Mouse (Mus musculus) heart, postnatal 10 days (tissue): ENCODE measurements around the gene Angptl7. TPM values are rescaled to one million over a fixed set of nuclear protein-coding genes. Genes with fewer than 3 reads are reported as not detected.

Source experiments
- DNase-seq, 2 experiments: peaks; one replicate each; pipeline ENCODE4 v3.0.0; 2021
- intact Hi-C: fragments of 180-260 bp; cut with DNase I; formaldehyde crosslinking; loops from one replicate; pipeline ENCODE4 v1.15.1; 2025
- total RNA-seq, 2 experiments: library from RNA; stranded (reverse); gene quantifications; 2 replicates each; pipeline ENCODE4 v1.2.3; 2021

Gene Angptl7
- total RNA-seq, 2 experiments from 2014 or later, result 3.3 to 4.8 TPM

GRCm38 (mm10) chr4:148460656-148461284 lies 39.5 kb downstream of the Angptl7 start:
- intact Hi-C loops, result no loop called here
- DNase-seq, result no peak

GRCm38 (mm10) chr4:148455477-148456025 lies 44.7 kb downstream of the Angptl7 start:
- intact Hi-C loops, result no loop called here
- no peak for DNase-seq

- intact Hi-C loops, result no loop called here
- no peak for DNase-seq
These were observed 46.6 kb downstream of the Angptl7 start for GRCm38 (mm10) chr4:148453707-148454106.

- DNase-seq, result no peak
- intact Hi-C loops, result no loop called here
These were observed 51.4 kb downstream of the Angptl7 start for GRCm38 (mm10) chr4:148448853-148449245.

GRCm38 (mm10) chr4:148448179-148448852 lies 51.9 kb downstream of the Angptl7 start, which contains the start of gene Mtor:
Gene Mtor (plus strand): TSS chr4:148448611.
- intact Hi-C loops, result no loop called here
- peak; percentile 97 to 98 for DNase-seq

Other genes starting within 250 kb of the Angptl7 start
- gene Disp3, start 212.5 kb downstream of the Angptl7 start, total RNA-seq, result under 1 TPM in 1 of 2 experiments, not detected in 1; 0.14 TPM
- gene Ubiad1, start 55.7 kb downstream of the Angptl7 start, total RNA-seq, result 10 to 100 TPM; 22.7 TPM
- gene Mtor, start 51.8 kb downstream of the Angptl7 start, total RNA-seq, result 10 to 100 TPM; 57.5 to 59.4 TPM
- gene Exosc10, start 58.0 kb upstream of the Angptl7 start, total RNA-seq, result 10 to 100 TPM; 55.4 to 56.0 TPM
- 10 to 100 TPM; 25.4 to 26.8 TPM for gene Srm, start 91.0 kb upstream of the Angptl7 start, total RNA-seq
- gene Masp2, start 102.1 kb upstream of the Angptl7 start, total RNA-seq, result under 1 TPM; 0.29 to 0.30 TPM
- gene Tardbp, start 126.6 kb upstream of the Angptl7 start, total RNA-seq, result 100 to 1,000 TPM; 148 to 181 TPM
- 1 to 10 TPM; 4.5 to 5.0 TPM for gene Gm572, start 142.9 kb upstream of the Angptl7 start, total RNA-seq